Mouse (Mus musculus): ENCODE results near the gene Ilvbl.
"Not testable (repeated sequence)": the region's sequence is repeated elsewhere in the genome, so short reads cannot be mapped to it uniquely, and the experiment has no call there.

Ilvbl gene

GRCm38 (mm10) chr10:78591406-78592328 lies 17.5 kb downstream of the Ilvbl start, which contains the start of gene Syde1:
Gene Syde1, minus strand, starts transcription at chr10:78591964.
- DNase-seq (ENCODE audit: low spot score): no peak

GRCm38 (mm10) chr10:78592856-78593379 lies 18.8 kb downstream of the Ilvbl start:
- no peak for DNase-seq (ENCODE audit: low spot score)

GRCm38 (mm10) chr10:78593736-78594135 lies 19.6 kb downstream of the Ilvbl start:
- no peak for DNase-seq (ENCODE audit: low spot score)

GRCm38 (mm10) chr10:78594157-78594556 lies 20.0 kb downstream of the Ilvbl start:
- DNase-seq (ENCODE audit: low spot score): no peak

- no peak for DNase-seq (ENCODE audit: low spot score)
These were observed 20.4 kb downstream of the Ilvbl start for GRCm38 (mm10) chr10:78594566-78594965.

GRCm38 (mm10) chr10:78599865-78600264 lies 25.7 kb downstream of the Ilvbl start:
- no peak for DNase-seq (ENCODE audit: low spot score)

GRCm38 (mm10) chr10:78605080-78605479 lies 30.9 kb downstream of the Ilvbl start:
- DNase-seq (ENCODE audit: low spot score): no peak

GRCm38 (mm10) chr10:78607602-78608001 lies 33.5 kb downstream of the Ilvbl start:
- no peak for DNase-seq (ENCODE audit: low spot score)

GRCm38 (mm10) chr10:78617974-78618373 lies 43.8 kb downstream of the Ilvbl start, which contains the start of gene Olfr1357:
Gene Olfr1357, minus strand, starts transcription at chr10:78618074.
- DNase-seq (ENCODE audit: low spot score): no peak

- DNase-seq (ENCODE audit: low spot score): not testable (repeated sequence)
These were observed 49.0 kb downstream of the Ilvbl start for GRCm38 (mm10) chr10:78623143-78623542.

GRCm38 (mm10) chr10:78630194-78630593 lies 56.0 kb downstream of the Ilvbl start:
- DNase-seq (ENCODE audit: low spot score): no peak

- DNase-seq (ENCODE audit: low spot score): no peak
These were observed 58.2 kb downstream of the Ilvbl start for GRCm38 (mm10) chr10:78632311-78632710.

All from urinary bladder, postnatal 10 days (tissue).